Mouse (Mus musculus) adrenal gland, postnatal 10 days (tissue): Measurements from ENCODE around the gene Rrbp1. TPM values are rescaled to one million over a fixed set of nuclear protein-coding genes. Genes with fewer than 3 reads are reported as not detected.

Experiments
- DNase-seq: peaks from one replicate; pipeline ENCODE4 v3.0.0; 2021; ENCODE audit warnings: mixed read lengths
- total RNA-seq, 2 experiments: library from RNA; stranded (reverse); gene quantifications; 2 replicates each; pipeline ENCODE4 v1.2.3; 2021

Gene Rrbp1
- total RNA-seq, 2 experiments from 2014 or later: 189 to 196 TPM

- no peak for DNase-seq
Measured at GRCm38 (mm10) chr2:143955004-143955403, 56.1 kb downstream of the Rrbp1 start.

GRCm38 (mm10) chr2:143953944-143954343 lies 57.1 kb downstream of the Rrbp1 start:
- DNase-seq: no peak

GRCm38 (mm10) chr2:143951546-143952315 lies 59.3 kb downstream of the Rrbp1 start:
- DNase-seq: peak; percentile 36

GRCm38 (mm10) chr2:143951028-143951420 lies 60.0 kb downstream of the Rrbp1 start:
- no peak for DNase-seq

- DNase-seq: no peak
Measured at GRCm38 (mm10) chr2:143950290-143951027, 60.6 kb downstream of the Rrbp1 start.

GRCm38 (mm10) chr2:143949217-143949616 lies 61.8 kb downstream of the Rrbp1 start:
- no peak for DNase-seq

- DNase-seq: no peak
Measured at GRCm38 (mm10) chr2:143948416-143948815, 62.6 kb downstream of the Rrbp1 start.

- DNase-seq: no peak
Measured at GRCm38 (mm10) chr2:143947981-143948380, 63.1 kb downstream of the Rrbp1 start.

GRCm38 (mm10) chr2:143946399-143946798 lies 64.7 kb downstream of the Rrbp1 start:
- no peak for DNase-seq

- peak; percentile 38 for DNase-seq
Measured at GRCm38 (mm10) chr2:143945466-143946075, 65.5 kb downstream of the Rrbp1 start.

- DNase-seq: no peak
Measured at GRCm38 (mm10) chr2:143944796-143945195, 66.3 kb downstream of the Rrbp1 start.

GRCm38 (mm10) chr2:143940406-143940805 lies 70.7 kb downstream of the Rrbp1 start:
- no peak for DNase-seq

GRCm38 (mm10) chr2:143937861-143938260 lies 73.2 kb downstream of the Rrbp1 start:
- no peak for DNase-seq

GRCm38 (mm10) chr2:143934439-143934838 lies 76.6 kb downstream of the Rrbp1 start:
- no peak for DNase-seq

- DNase-seq: no peak
Measured at GRCm38 (mm10) chr2:143933516-143933915, 77.5 kb downstream of the Rrbp1 start.

- no peak for DNase-seq
Measured at GRCm38 (mm10) chr2:143932340-143932873, 78.7 kb downstream of the Rrbp1 start.

GRCm38 (mm10) chr2:143929607-143930311 lies 81.3 kb downstream of the Rrbp1 start:
- DNase-seq: no peak

- DNase-seq: no peak
Measured at GRCm38 (mm10) chr2:143925826-143926225, 85.2 kb downstream of the Rrbp1 start.

- peak; percentile 50 for DNase-seq
Measured at GRCm38 (mm10) chr2:143924085-143924484, 87.0 kb downstream of the Rrbp1 start.

GRCm38 (mm10) chr2:143918831-143919502 lies 92.1 kb downstream of the Rrbp1 start:
- no peak for DNase-seq

GRCm38 (mm10) chr2:143917622-143918021 lies 93.4 kb downstream of the Rrbp1 start:
- no peak for DNase-seq

GRCm38 (mm10) chr2:143916229-143916628 lies 94.8 kb downstream of the Rrbp1 start:
- DNase-seq: peak; percentile 40
